Mouse (Mus musculus): Measurements from ENCODE around the gene Ttc28. TPM values are rescaled to one million over a fixed set of nuclear protein-coding genes. Genes with fewer than 3 reads are reported as not detected.
"Not testable (repeated sequence)": the region's sequence is repeated elsewhere in the genome, so short reads cannot be mapped to it uniquely, and the experiment has no call there.

The Ttc28 gene
- polyA plus RNA-seq (2016; fragmentation: Nextera tagmentation; extraction: Ambion mirVana), result 24.7 and 24.8 TPM in 2 replicates

- peak within 1 kb of the TSS; percentile 69 for H3K4me2 ChIP-seq (replicated peaks)
- peak within 1 kb of the TSS; percentile 78 for H3K27ac ChIP-seq (replicated peaks)
- no peaks in the 10 kb centered on the region for H3K9me3 ChIP-seq
- peak within 1 kb of the TSS; percentile 81 for H3K4me3 ChIP-seq
- H3K9ac ChIP-seq (replicated peaks), result peak within 1 kb of the TSS; percentile 86
- WGBS, result under 1% methylated on average over 100 of the region's 101 CpGs
- peaks cover 14% of the 10 kb centered on the region for H3K4me1 ChIP-seq
- peaks cover 4% of the 10 kb centered on the region; the same call in 1 of the 2 replicates for H3K36me3 ChIP-seq
- peak; percentile 94 for ATAC-seq (ENCODE audit: low FRiP score, low read depth)
- no peaks in the 10 kb centered on the region for H3K27me3 ChIP-seq
These were observed at the start of gene Ttc28 for GRCm38 (mm10) chr5:110879584-110880374. Ttc28 (plus strand) TSS chr5:110879803.

GRCm38 (mm10) chr5:110831036-110831720 lies 48.4 kb upstream of the Ttc28 start:
- Histone ChIP-seq H3K4me1 (no peaks in the 10 kb centered on the region), H3K27me3 (no peaks in the 10 kb centered on the region), H3K27ac (replicated peaks) (no peak overlapping the region), H3K9ac (replicated peaks) (no peak overlapping the region), H3K9me3 (no peaks in the 10 kb centered on the region), H3K36me3 (no peaks in the 10 kb centered on the region), H3K4me2 (replicated peaks) (no peak overlapping the region), H3K4me3 (no peak overlapping the region)
- no peak for ATAC-seq (ENCODE audit: low FRiP score, low read depth)
- 90% methylated on average over 5 of the region's 5 CpGs for WGBS

GRCm38 (mm10) chr5:110835959-110836358 lies 43.6 kb upstream of the Ttc28 start:
- H3K27ac ChIP-seq (replicated peaks), result no peak overlapping the region
- WGBS, result 39% methylated on average over 3 of the region's 3 CpGs
- H3K4me1 ChIP-seq, result peaks cover 11% of the 10 kb centered on the region
- no peak overlapping the region for H3K9ac ChIP-seq (replicated peaks)
- no peak for ATAC-seq (ENCODE audit: low FRiP score, low read depth)
- H3K27me3 ChIP-seq, result no peaks in the 10 kb centered on the region
- H3K4me2 ChIP-seq (replicated peaks), result no peak overlapping the region
- H3K4me3 ChIP-seq, result no peak overlapping the region
- H3K36me3 ChIP-seq, result no peaks in the 10 kb centered on the region
- H3K9me3 ChIP-seq, result no peaks in the 10 kb centered on the region

- not testable (repeated sequence) for H3K9me3 ChIP-seq; H3K9ac ChIP-seq (replicated peaks); H3K4me3 ChIP-seq; H3K27ac ChIP-seq (replicated peaks); H3K36me3 ChIP-seq; H3K27me3 ChIP-seq; H3K4me2 ChIP-seq (replicated peaks); ATAC-seq (ENCODE audit: low FRiP score, low read depth)
- WGBS, result 88% methylated on average over 5 of the region's 5 CpGs
- H3K4me1 ChIP-seq, result peaks cover 11% of the 10 kb centered on the region
These were observed 41.6 kb upstream of the Ttc28 start for GRCm38 (mm10) chr5:110838016-110838415.

- Histone ChIP-seq H3K4me2 (replicated peaks) (peak overlapping the region; percentile 77), H3K4me3 (peak overlapping the region; percentile 62), H3K9me3 (no peaks in the 10 kb centered on the region), H3K4me1 (peaks cover 11% of the 10 kb centered on the region), H3K36me3 (peaks cover 10% of the 10 kb centered on the region; the same call in 1 of the 2 replicates), H3K9ac (replicated peaks) (peak overlapping the region; percentile 55), H3K27ac (replicated peaks) (peak overlapping the region; percentile 57), H3K27me3 (no peaks in the 10 kb centered on the region)
- WGBS, result 8% methylated on average over 28 of the region's 28 CpGs
- ATAC-seq (ENCODE audit: low FRiP score, low read depth), result no peak; the same call in 1 of the 2 replicates
These were observed 40.4 kb upstream of the Ttc28 start for GRCm38 (mm10) chr5:110839038-110839677.

- Histone ChIP-seq H3K27me3 (no peaks in the 10 kb centered on the region), H3K4me2 (replicated peaks) (peak within 1 kb of the TSS; percentile 77), H3K36me3 (peaks cover 12% of the 10 kb centered on the region; the same call in 1 of the 2 replicates), H3K4me1 (peaks cover 11% of the 10 kb centered on the region), H3K9me3 (no peaks in the 10 kb centered on the region), H3K9ac (replicated peaks) (peak within 1 kb of the TSS; percentile 63), H3K4me3 (peak within 1 kb of the TSS; percentile 62), H3K27ac (replicated peaks) (peak within 1 kb of the TSS; percentile 57)
- ATAC-seq (ENCODE audit: low FRiP score, low read depth), result peak; percentile 99
- under 1% methylated on average over 41 of the region's 41 CpGs for WGBS
These were observed 39.8 kb upstream of the Ttc28 start, which contains the start of the genes Hscb and Chek2 for GRCm38 (mm10) chr5:110839678-110840365. Hscb (minus strand) TSS chr5:110839777. Chek2 (plus strand) TSS chr5:110839979.

GRCm38 (mm10) chr5:110840465-110840864 lies 39.1 kb upstream of the Ttc28 start:
- ATAC-seq (ENCODE audit: low FRiP score, low read depth), result no peak
- H3K4me2 ChIP-seq (replicated peaks), result peak overlapping the region; percentile 69
- H3K4me3 ChIP-seq, result peak overlapping the region; percentile 62
- H3K27me3 ChIP-seq, result no peaks in the 10 kb centered on the region
- peak overlapping the region; percentile 63 for H3K9ac ChIP-seq (replicated peaks)
- peaks cover 18% of the 10 kb centered on the region; the same call in 1 of the 2 replicates for H3K36me3 ChIP-seq
- H3K4me1 ChIP-seq, result peaks cover 11% of the 10 kb centered on the region
- H3K27ac ChIP-seq (replicated peaks), result peak overlapping the region; percentile 57
- no peaks in the 10 kb centered on the region for H3K9me3 ChIP-seq
- WGBS, result 11% methylated on average over 4 of the region's 4 CpGs

- 92% methylated on average over 14 of the region's 14 CpGs for WGBS
- Histone ChIP-seq H3K9me3 (no peaks in the 10 kb centered on the region), H3K36me3 (peaks cover 22% of the 10 kb centered on the region; the same call in 1 of the 2 replicates), H3K27me3 (no peaks in the 10 kb centered on the region), H3K27ac (replicated peaks) (no peak overlapping the region), H3K4me2 (replicated peaks) (peak overlapping the region; percentile 69; the same call in 1 of the 2 replicates), H3K4me1 (peaks cover 11% of the 10 kb centered on the region), H3K9ac (replicated peaks) (no peak overlapping the region; the same call in 1 of the 2 replicates), H3K4me3 (peak overlapping the region; percentile 62; the same call in 1 of the 2 replicates)
- ATAC-seq (ENCODE audit: low FRiP score, low read depth), result no peak
These were observed 38.3 kb upstream of the Ttc28 start for GRCm38 (mm10) chr5:110841046-110841862.

GRCm38 (mm10) chr5:110852990-110853389 lies 26.6 kb upstream of the Ttc28 start:
- no peaks in the 10 kb centered on the region for H3K4me1 ChIP-seq
- no peaks in the 10 kb centered on the region for H3K27me3 ChIP-seq
- no peak overlapping the region for H3K4me3 ChIP-seq
- no peaks in the 10 kb centered on the region for H3K9me3 ChIP-seq
- ATAC-seq (ENCODE audit: low FRiP score, low read depth), result no peak
- H3K27ac ChIP-seq (replicated peaks), result no peak overlapping the region
- no peak overlapping the region for H3K9ac ChIP-seq (replicated peaks)
- H3K4me2 ChIP-seq (replicated peaks), result no peak overlapping the region
- 86% methylated on average over 1 of the region's 1 CpGs for WGBS
- peaks cover 33% of the 10 kb centered on the region for H3K36me3 ChIP-seq

GRCm38 (mm10) chr5:110857091-110857490 lies 22.5 kb upstream of the Ttc28 start:
- H3K36me3 ChIP-seq, result peaks cover 24% of the 10 kb centered on the region
- no peak for ATAC-seq (ENCODE audit: low FRiP score, low read depth)
- H3K4me2 ChIP-seq (replicated peaks), result no peak overlapping the region
- H3K4me3 ChIP-seq, result no peak overlapping the region
- H3K27me3 ChIP-seq, result no peaks in the 10 kb centered on the region
- H3K4me1 ChIP-seq, result no peaks in the 10 kb centered on the region
- WGBS, result 87% methylated on average over 5 of the region's 5 CpGs
- no peak overlapping the region for H3K9ac ChIP-seq (replicated peaks)
- no peaks in the 10 kb centered on the region for H3K9me3 ChIP-seq
- H3K27ac ChIP-seq (replicated peaks), result no peak overlapping the region
